Mouse (Mus musculus) B cell, adult 62 days (primary cell): ENCODE data around the gene Nubpl. TPM values are rescaled to one million over a fixed set of nuclear protein-coding genes. Genes with fewer than 3 reads are reported as not detected.

ENCODE experiments used
- total RNA-seq: library from RNA; stranded (reverse); gene quantifications from 4 replicates; pipeline ENCODE4 v1.2.4, GENCODE M21; 2023

Gene Nubpl
- total RNA-seq: 3.3 to 7.9 TPM (median 4.7 TPM) in 4 replicates

GRCm38 (mm10) chr12:52097650-52098070, at the start of gene Nubpl:
Gene Nubpl, plus strand, starts transcription at chr12:52097737.

Other genes starting within 250 kb of the Nubpl start
- gene Heatr5a, start 126.4 kb upstream of the Nubpl start, total RNA-seq: 15.3 to 18.3 TPM (median 16.2 TPM) in 4 replicates
- gene Dtd2, start 91.2 kb upstream of the Nubpl start, total RNA-seq: 2.6 to 4.4 TPM (median 3.0 TPM) in 4 replicates
- gene Gpr33, start 69.7 kb upstream of the Nubpl start, total RNA-seq: not detected in 4 replicates